Mouse (Mus musculus) colon, adult 2 months (tissue): ENCODE results near the gene Gna15. TPM values are rescaled to one million over a fixed set of nuclear protein-coding genes. Genes with fewer than 3 reads are reported as not detected.

ENCODE experiments used
- polyA plus RNA-seq: library from polyadenylated mRNA; depleted of rRNA; stranded (reverse); fragments of >200 nt; gene quantifications from 2 replicates; pipeline ENCODE4 v1.2.3, GENCODE M21; 2012; rRNA removed

Gene Gna15
- polyA plus RNA-seq = 3.0 and 3.1 TPM in 2 replicates

DNA sequence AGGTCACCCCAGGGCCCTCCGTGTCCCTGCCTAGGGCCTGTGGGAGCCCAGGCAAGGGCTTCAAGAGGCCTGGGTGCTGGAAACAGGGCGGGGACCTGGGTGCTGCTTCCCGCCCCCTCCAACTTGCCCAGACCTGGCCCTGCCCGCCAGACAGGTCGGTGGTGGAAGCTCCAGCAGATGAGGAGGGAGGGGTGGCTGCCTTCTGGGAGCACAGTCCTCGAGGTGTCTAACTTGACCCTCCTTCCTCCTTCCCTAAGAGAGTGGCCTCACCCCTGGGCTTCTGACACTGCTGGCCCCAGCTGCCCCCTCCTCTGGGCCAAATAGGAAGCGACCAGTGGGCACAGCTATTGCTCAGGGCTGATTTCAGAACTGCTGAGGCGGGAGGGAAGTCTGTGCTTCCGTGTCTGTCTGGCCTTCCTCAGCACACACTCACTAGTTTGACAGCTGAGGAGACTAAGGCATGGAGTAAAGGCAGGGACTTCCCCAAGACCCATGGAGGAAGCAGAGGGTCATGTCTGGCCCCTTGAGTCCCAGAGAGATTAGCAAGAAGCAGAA, at the start of gene Gna15:
Gene Gna15, minus strand, starts transcription at position 175 of the 555 bp plus-strand sequence.

GRCm38 (mm10) chr10:81559163-81559626, 35.2 kb upstream of the Gna15 start, which contains the start of gene Aes:
Gene Aes (plus strand): TSS chr10:81559488.

DNA sequence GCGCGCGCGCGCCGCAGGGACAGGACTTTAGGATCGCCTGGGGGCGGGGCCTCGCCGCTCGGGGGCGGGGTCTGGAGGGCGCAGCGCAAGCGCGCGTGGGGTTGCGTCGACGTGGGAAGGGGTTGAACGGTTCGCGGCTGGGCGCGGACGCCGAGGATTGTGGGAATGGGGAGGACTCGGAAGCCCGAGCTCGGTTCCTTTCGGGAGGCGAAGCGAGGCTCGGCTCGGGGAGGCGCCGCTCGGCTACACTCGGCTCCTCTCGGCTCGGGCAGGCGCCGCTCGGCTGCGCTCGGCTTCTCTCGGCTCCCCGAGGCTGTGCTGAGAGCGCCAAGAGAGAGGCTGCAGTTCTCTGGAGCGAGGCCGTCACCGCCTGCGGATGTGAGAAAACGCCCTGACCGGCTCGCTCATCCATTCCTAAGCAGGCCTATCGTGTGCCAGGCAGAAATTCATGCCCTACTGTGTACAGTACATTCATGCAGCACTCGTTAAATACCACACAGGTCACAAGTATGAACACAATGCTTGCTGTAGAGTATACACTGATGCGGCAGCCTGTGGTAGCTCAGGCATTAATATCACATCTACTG, 21.2 kb upstream of the Gna15 start, which contains the start of gene Gna11:
Gene Gna11, minus strand, starts transcription at position 30 of the 587 bp plus-strand sequence.

GRCm38 (mm10) chr10:81500032-81500431, 24.0 kb downstream of the Gna15 start, which contains the start of gene S1pr4:
Gene S1pr4 (minus strand): TSS chr10:81500132.

DNA sequence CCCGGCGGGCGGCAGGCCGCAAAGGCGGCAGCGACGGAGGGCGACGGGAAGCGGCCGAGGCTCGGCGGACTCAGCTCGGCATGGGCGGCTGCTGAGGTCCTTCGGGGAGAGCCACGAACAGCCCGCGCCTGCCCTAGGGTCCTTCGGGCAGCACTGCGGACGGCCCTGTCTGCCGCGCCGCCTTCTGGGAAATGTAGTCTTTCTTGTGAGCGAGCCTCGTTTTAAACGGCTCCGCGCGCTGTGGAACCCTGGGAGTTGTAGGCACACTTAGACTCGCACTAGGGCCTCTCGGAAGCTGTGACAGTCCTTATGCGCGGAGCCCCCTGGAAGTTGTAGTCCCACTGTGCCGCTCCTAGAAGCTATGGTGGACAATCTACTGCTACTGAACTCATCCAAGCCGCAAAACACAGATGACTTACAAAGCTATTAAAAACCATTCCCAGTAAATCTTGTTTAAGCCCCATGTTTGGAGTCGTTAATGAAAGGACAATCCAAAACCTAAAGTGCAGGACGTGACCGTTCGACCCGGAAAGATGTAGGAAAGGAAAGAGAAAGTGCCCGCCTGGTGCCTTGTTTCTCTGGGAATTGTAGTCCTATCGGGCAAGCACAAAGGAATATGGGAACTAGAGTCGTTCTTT, 27.6 kb downstream of the Gna15 start, which contains the start of gene Ncln:
Gene Ncln, minus strand, starts transcription at position 129 of the 638 bp plus-strand sequence.

DNA sequence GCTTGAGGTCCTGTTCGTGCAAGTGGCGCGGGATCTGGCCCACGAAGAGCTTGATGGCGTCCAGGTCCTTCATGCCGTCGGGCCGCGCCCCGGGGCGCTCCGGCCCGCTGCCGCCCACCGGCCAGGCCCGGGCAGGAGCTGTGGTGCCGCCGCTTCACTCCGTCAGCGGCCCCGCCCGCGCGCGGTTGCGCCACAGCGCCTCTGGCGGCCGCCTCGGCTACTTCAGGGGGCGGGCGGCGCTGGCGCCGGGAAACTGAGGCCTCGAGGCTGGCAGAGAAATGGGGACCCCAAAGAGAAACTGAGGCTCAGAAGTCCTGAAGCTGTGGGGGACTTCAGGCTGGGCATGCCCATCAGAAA, 41.5 kb downstream of the Gna15 start, which contains the start of gene Celf5:
Gene Celf5, minus strand, starts transcription at position 177 of the 357 bp plus-strand sequence.

DNA sequence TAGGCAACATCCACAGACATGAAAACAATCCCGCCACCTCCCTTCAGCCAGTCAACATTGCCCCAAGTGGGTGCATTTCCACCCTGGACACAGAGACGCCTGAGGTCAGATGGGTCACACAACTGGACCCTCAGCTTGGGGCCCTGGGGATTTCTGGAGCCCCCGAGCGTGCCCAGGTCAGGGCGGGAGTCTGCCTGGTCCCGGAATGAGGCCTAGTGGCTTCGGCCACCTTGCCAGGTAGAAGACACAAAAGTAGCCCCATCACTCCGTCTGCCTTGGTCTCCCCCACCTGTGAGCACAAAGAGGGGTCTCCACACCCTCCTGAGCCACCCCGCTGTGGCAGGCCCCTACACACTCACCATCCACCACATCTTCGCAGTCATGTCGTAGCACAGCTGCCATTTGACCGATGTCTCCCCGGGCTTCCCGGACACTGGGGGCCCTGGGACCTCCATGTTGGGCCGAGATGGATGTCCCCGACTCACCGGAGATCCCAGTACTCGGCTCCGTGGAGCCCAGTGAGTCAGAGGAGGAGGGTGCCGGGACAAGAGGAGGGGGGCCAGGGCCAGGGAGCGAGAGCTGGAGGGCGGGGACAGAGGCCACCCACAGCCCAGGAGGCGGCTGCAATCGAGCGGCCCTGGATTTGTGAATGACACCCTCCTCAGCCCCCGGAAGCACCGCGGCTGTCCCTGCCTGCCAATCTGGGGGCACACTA, 68.7 kb downstream of the Gna15 start, which contains the start of gene Nfic:
Gene Nfic, minus strand, starts transcription at position 455 of the 715 bp plus-strand sequence.

Other genes starting within 250 kb of the Gna15 start
- 261 and 310 TPM in 2 replicates for gene Tjp3, start 232.6 kb downstream of the Gna15 start, polyA plus RNA-seq
- 65.4 and 73.0 TPM in 2 replicates for gene Pip5k1c, start 231.3 kb downstream of the Gna15 start, polyA plus RNA-seq
- 33.3 and 36.3 TPM in 2 replicates for gene Cactin, start 203.1 kb downstream of the Gna15 start, polyA plus RNA-seq
- 23.0 and 24.8 TPM in 2 replicates for gene Tbxa2r, start 195.5 kb downstream of the Gna15 start, polyA plus RNA-seq
- gene Gipc3, start 181.0 kb downstream of the Gna15 start, polyA plus RNA-seq = 3.0 and 3.5 TPM in 2 replicates
- gene Hmg20b, start 173.7 kb downstream of the Gna15 start, polyA plus RNA-seq = 209 and 214 TPM in 2 replicates
- 33.7 and 37.4 TPM in 2 replicates for gene Mfsd12, start 166.7 kb downstream of the Gna15 start, polyA plus RNA-seq
- 43.7 and 48.7 TPM in 2 replicates for gene 4930404N11Rik, start 158.4 kb downstream of the Gna15 start, polyA plus RNA-seq
- gene Fzr1, start 145.7 kb downstream of the Gna15 start, polyA plus RNA-seq = 130 and 133 TPM in 2 replicates
- gene Dohh, start 139.8 kb downstream of the Gna15 start, polyA plus RNA-seq = 98.1 and 108 TPM in 2 replicates
- gene Gm48551, start 139.8 kb downstream of the Gna15 start, polyA plus RNA-seq = 2.9 TPM in 2 replicates
- gene Gm48552, start 135.2 kb downstream of the Gna15 start, polyA plus RNA-seq = 4.4 and 5.7 TPM in 2 replicates
- 504 and 602 TPM in 2 replicates for gene Smim24, start 131.2 kb downstream of the Gna15 start, polyA plus RNA-seq
- gene Nfic, start 68.6 kb downstream of the Gna15 start, polyA plus RNA-seq = 33.9 and 48.1 TPM in 2 replicates
- 4.7 and 5.4 TPM in 2 replicates for gene Celf5, start 41.5 kb downstream of the Gna15 start, polyA plus RNA-seq
- 240 and 254 TPM in 2 replicates for gene Ncln, start 27.8 kb downstream of the Gna15 start, polyA plus RNA-seq
- gene S1pr4, start 24.1 kb downstream of the Gna15 start, polyA plus RNA-seq = 4.5 and 5.7 TPM in 2 replicates
- gene Gna11, start 21.0 kb upstream of the Gna15 start, polyA plus RNA-seq = 280 and 341 TPM in 2 replicates
- 1,852 and 2,404 TPM in 2 replicates for gene Aes, start 35.3 kb upstream of the Gna15 start, polyA plus RNA-seq
- gene Tle2, start 50.3 kb upstream of the Gna15 start, polyA plus RNA-seq = 48.9 and 62.5 TPM in 2 replicates
- gene Tle6, start 76.8 kb upstream of the Gna15 start, polyA plus RNA-seq = 28.5 and 36.3 TPM in 2 replicates
- 0.55 and 0.89 TPM in 2 replicates for gene BC025920, start 82.0 kb upstream of the Gna15 start, polyA plus RNA-seq
- gene Sirt6, start 103.6 kb upstream of the Gna15 start, polyA plus RNA-seq = 51.7 and 56.4 TPM in 2 replicates
- 34.1 and 39.1 TPM in 2 replicates for gene Ankrd24, start 104.3 kb upstream of the Gna15 start, polyA plus RNA-seq
- 0.20 and 0.30 TPM in 2 replicates for gene Gm10778, start 124.8 kb upstream of the Gna15 start, polyA plus RNA-seq
- gene Zfp433, start 180.6 kb upstream of the Gna15 start, polyA plus RNA-seq = 0.07 and 0.20 TPM in 2 replicates
- gene Gm3055, start 246.9 kb upstream of the Gna15 start, polyA plus RNA-seq = 0.30 and 0.33 TPM in 2 replicates